Mouse (Mus musculus): Measurements from ENCODE around the gene Dnaaf1. TPM values are rescaled to one million over a fixed set of nuclear protein-coding genes. Genes with fewer than 3 reads are reported as not detected.

Gene Dnaaf1
- polyA plus RNA-seq, 1 experiment from 2014 or later = 0.40 TPM

DNA sequence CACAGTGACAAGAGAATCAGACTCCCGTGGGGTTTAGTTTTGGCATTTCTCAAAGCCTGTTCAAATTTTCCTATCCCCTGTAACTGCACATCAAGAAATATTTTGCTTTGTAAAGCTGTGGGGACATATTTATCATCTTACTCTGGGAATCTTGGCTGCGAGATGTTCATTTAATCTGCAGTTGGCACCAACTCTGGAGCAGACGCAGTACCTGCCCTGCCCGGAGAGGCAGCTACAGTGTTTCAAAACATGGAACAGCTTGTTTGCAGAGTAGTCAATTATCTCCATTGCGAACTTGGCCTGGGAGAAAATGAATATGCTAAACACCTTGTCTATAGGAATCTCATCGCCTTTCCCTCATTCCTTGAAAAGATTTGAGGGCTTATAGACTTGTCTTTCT, 63.2 kb downstream of the Dnaaf1 start:
- H3K36me3 ChIP-seq = no peaks in the 10 kb centered on the region
- H3K4me3 ChIP-seq (replicated peaks) = no peak overlapping the region
- H3K4me1 ChIP-seq = peaks cover 11% of the 10 kb centered on the region; the same call in 1 of the 2 replicates
- H3K4me2 ChIP-seq = no peak overlapping the region
- no peak overlapping the region for H3K9ac ChIP-seq
- H3K27ac ChIP-seq = no peak overlapping the region
- ATAC-seq (ENCODE audit: insufficient read depth, low FRiP score, low read depth) = no peak
- no peaks in the 10 kb centered on the region for H3K9me3 ChIP-seq
- peaks cover 6% of the 10 kb centered on the region; the same call in 1 of the 2 replicates for H3K27me3 ChIP-seq (replicated peaks)
- 71% methylated on average over 6 of the region's 6 CpGs for WGBS

DNA sequence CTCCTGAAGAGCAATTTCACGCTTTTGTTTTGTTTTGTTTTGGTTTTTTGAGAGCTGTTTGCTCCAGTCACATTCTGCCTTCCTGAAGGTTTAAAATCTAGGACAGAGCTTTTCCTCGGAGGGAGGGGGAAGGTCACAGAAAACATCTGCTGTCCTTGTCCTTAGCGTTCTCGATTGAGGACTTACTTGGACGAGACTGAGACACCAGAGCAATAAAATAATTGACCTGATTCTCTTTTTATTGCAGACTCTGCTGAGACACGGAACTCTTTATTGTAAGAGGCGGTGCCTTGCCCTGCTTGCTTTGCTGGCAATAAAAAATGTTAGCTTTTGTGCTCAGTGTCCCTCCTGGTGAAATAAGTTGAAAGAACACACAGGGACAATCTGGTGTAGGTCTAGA, 64.8 kb downstream of the Dnaaf1 start:
- H3K4me2 ChIP-seq = no peak overlapping the region
- H3K4me1 ChIP-seq = peaks cover 11% of the 10 kb centered on the region; the same call in 1 of the 2 replicates
- H3K36me3 ChIP-seq = no peaks in the 10 kb centered on the region
- H3K9ac ChIP-seq = no peak overlapping the region
- H3K4me3 ChIP-seq (replicated peaks) = no peak overlapping the region
- no peak overlapping the region for H3K27ac ChIP-seq
- H3K27me3 ChIP-seq (replicated peaks) = no peaks in the 10 kb centered on the region
- 53% methylated on average over 7 of the region's 7 CpGs for WGBS
- ATAC-seq (ENCODE audit: insufficient read depth, low FRiP score, low read depth) = no peak
- H3K9me3 ChIP-seq = no peaks in the 10 kb centered on the region

DNA sequence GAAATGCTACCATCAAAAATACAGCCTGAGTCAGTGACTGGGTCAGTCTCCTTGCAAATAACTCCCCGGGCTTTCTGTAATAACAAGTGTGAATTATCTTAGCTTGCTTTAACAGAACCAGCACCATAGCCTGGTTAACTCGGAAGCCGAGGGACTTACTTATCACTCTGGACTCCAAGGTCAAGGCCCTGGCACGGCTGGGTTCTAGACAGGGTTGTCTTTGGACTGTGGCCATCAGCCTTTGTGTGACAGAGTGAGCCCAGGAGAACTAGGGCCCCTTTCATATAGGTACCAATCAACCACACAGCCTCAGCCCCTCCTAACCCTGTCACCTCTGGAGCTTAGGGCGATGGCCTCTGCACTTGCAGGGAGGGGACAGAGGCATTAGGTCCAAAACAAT, 66.0 kb downstream of the Dnaaf1 start:
- Histone ChIP-seq H3K36me3 (no peaks in the 10 kb centered on the region), H3K9ac (no peak overlapping the region)
- 68% methylated on average over 5 of the region's 5 CpGs for WGBS

DNA sequence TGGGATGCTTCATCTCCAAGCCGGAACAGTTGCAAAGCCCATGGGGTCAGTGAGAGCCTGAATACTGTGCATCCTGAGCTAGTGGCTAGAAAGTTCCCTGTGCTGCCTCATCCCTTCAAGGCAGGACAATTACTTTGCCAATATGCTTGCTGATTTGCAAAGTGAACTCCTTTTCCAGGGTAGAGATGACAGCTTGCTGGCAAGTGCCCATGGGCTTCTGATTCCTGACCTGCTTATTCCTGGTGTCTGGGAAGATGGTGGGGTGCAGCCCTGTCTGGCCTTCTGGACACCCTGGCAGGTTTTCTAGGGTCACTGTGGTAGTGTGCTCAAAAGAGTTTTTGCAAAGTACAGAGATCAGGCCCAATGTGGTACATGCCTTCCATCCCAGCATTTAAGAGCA, 67.9 kb downstream of the Dnaaf1 start:
- Histone ChIP-seq H3K9me3 (no peaks in the 10 kb centered on the region), H3K36me3 (no peaks in the 10 kb centered on the region), H3K4me3 (replicated peaks) (no peak overlapping the region), H3K4me2 (no peak overlapping the region), H3K27me3 (replicated peaks) (no peaks in the 10 kb centered on the region), H3K4me1 (no peaks in the 10 kb centered on the region), H3K9ac (no peak overlapping the region), H3K27ac (no peak overlapping the region)
- ATAC-seq (ENCODE audit: insufficient read depth, low FRiP score, low read depth) = no peak
- WGBS = 91% methylated on average over 1 of the region's 1 CpGs

More for the DNA sequence above, 66.0 kb downstream of the Dnaaf1 start:
- Histone ChIP-seq H3K9me3 (no peaks in the 10 kb centered on the region), H3K4me1 (0 out of 2 replicates have a peak, but pooled peaks cover 4% of the 10 kb centered on the region), H3K27me3 (replicated peaks) (no peaks in the 10 kb centered on the region), H3K4me3 (replicated peaks) (no peak overlapping the region), H3K4me2 (no peak overlapping the region), H3K27ac (no peak overlapping the region)
- ATAC-seq (ENCODE audit: insufficient read depth, low FRiP score, low read depth) = no peak

DNA sequence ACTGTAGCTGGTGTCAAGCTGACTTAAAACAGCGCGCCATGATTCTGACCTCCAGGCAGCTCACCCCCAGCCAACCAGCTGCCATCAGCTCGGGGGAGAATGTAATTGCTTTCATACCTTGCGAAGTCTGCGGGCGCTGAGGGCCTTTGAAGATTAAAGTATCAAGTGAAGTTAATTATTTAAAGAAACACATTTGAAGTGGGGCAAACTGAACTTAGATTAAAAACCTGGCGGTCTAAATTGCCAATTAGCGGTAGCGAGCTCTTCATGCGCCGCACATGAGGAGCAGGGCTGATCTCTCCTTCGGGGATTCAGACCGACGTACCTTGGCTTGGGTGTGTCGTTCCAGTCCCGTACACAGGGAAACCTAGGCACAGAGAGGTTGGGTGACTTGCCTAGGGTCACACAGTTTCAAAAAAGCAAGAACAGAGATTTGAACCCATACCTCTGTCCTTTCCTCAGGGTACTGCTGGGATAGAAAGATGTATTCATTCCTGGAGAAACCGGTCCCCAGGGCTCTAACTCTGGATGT, 69.5 kb downstream of the Dnaaf1 start:
- WGBS = 83% methylated on average over 17 of the region's 17 CpGs
- H3K27me3 ChIP-seq (replicated peaks) = no peaks in the 10 kb centered on the region
- no peaks in the 10 kb centered on the region for H3K9me3 ChIP-seq
- ATAC-seq (ENCODE audit: insufficient read depth, low FRiP score, low read depth) = no peak
- no peaks in the 10 kb centered on the region for H3K36me3 ChIP-seq
- H3K9ac ChIP-seq = no peak overlapping the region
- no peaks in the 10 kb centered on the region for H3K4me1 ChIP-seq
- no peak overlapping the region for H3K4me3 ChIP-seq (replicated peaks)
- H3K27ac ChIP-seq = no peak overlapping the region
- H3K4me2 ChIP-seq = no peak overlapping the region

DNA sequence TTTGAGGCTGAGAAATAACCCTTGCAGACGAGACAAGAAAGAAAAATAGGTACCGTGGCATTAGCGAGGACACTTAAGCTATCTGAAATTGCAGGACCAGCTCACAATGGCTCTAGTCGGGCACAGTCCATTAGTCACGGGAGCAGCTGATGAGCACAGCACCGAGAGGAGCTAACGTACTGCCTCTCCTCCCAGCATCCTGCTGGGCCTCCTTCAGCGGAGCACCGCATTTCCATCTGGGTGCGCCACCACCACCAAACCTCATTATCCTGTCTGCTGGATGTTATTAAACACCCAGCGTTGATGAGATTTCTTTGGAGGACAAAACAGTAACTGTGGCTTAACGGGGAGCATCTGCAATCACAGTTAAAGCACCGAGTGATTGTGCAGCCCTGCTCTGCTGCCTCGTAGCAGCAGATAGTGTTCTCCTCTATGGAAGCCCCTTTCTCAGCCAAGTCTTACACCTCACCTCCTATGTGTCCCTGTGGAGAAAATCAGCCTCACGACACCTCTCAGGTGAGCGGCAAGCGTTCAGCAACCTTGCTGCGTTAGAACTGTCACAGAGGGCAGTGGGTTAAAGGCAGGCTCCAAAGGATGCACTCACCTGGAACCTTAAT, 70.1 kb downstream of the Dnaaf1 start:
- Histone ChIP-seq H3K4me2 (no peak overlapping the region), H3K27ac (no peak overlapping the region), H3K9me3 (no peaks in the 10 kb centered on the region), H3K36me3 (no peaks in the 10 kb centered on the region), H3K4me3 (replicated peaks) (no peak overlapping the region), H3K9ac (no peak overlapping the region), H3K4me1 (no peaks in the 10 kb centered on the region), H3K27me3 (replicated peaks) (no peaks in the 10 kb centered on the region)
- 71% methylated on average over 18 of the region's 18 CpGs for WGBS
- ATAC-seq (ENCODE audit: insufficient read depth, low FRiP score, low read depth) = no peak

DNA sequence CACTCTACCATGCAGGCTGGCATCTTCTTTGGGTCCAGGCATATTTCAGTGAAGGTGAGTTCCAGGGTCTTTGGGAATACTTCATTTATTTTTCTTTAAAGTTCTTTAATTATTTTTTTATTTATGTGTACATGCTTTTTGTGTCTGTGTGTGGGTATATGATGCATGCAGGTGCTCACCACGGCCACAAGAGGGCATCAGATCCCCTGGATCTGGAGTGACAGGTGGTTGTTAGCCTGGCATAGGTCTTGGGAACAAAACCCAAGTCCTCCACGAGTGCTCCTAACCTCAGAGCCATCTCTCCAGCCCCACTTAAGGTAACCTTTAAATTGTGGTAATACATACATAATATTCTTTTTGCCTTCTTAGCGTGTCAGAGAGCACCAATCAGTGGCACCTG, 71.2 kb downstream of the Dnaaf1 start:
- Histone ChIP-seq H3K27ac (no peak overlapping the region), H3K36me3 (no peaks in the 10 kb centered on the region), H3K9ac (no peak overlapping the region), H3K4me1 (no peaks in the 10 kb centered on the region), H3K4me3 (replicated peaks) (no peak overlapping the region), H3K9me3 (no peaks in the 10 kb centered on the region), H3K4me2 (no peak overlapping the region), H3K27me3 (replicated peaks) (no peaks in the 10 kb centered on the region)
- no peak for ATAC-seq (ENCODE audit: insufficient read depth, low FRiP score, low read depth)
- 69% methylated on average over 3 of the region's 3 CpGs for WGBS

DNA sequence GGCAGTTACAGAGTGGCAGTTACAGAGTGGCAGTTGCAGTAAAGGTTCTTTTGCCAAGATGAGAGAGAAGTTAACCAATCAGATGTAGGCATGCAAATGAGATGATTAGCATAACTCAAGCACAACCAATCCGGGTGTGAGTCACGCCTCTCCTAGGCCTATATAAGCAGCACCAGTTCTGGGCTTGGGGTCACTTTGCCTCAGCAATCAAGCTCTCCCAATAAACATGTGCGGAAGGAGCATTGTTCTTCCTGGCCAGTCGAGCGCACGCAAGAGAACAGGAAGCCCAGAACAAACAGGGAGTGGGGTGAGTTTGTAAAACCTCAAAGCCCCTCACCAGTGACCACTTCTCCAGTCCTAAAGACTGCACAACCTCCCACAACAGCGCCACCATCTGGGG, 71.8 kb downstream of the Dnaaf1 start:
- no peak for ATAC-seq (ENCODE audit: insufficient read depth, low FRiP score, low read depth)
- H3K4me3 ChIP-seq (replicated peaks) = no peak overlapping the region
- H3K27ac ChIP-seq = no peak overlapping the region
- H3K4me1 ChIP-seq = 0 out of 2 replicates have a peak, but pooled peaks cover 2% of the 10 kb centered on the region
- no peaks in the 10 kb centered on the region for H3K9me3 ChIP-seq
- 82% methylated on average over 7 of the region's 7 CpGs for WGBS
- H3K4me2 ChIP-seq = no peak overlapping the region
- no peak overlapping the region for H3K9ac ChIP-seq
- H3K36me3 ChIP-seq = no peaks in the 10 kb centered on the region
- no peaks in the 10 kb centered on the region for H3K27me3 ChIP-seq (replicated peaks)

Other genes starting within 250 kb of the Dnaaf1 start
- gene Hsbp1, start 230.7 kb upstream of the Dnaaf1 start, polyA plus RNA-seq (2015; fragmentation: Nextera tagmentation; extraction: Ambion mirVana) = 282 and 298 TPM in 2 replicates
- gene Mlycd, start 180.4 kb upstream of the Dnaaf1 start, polyA plus RNA-seq (2015; fragmentation: Nextera tagmentation; extraction: Ambion mirVana) = 18.0 and 21.4 TPM in 2 replicates
- 7.5 and 8.0 TPM in 2 replicates for gene Osgin1, start 141.1 kb upstream of the Dnaaf1 start, polyA plus RNA-seq (2015; fragmentation: Nextera tagmentation; extraction: Ambion mirVana)
- gene Necab2, start 128.5 kb upstream of the Dnaaf1 start, polyA plus RNA-seq (2015; fragmentation: Nextera tagmentation; extraction: Ambion mirVana) = 1.3 and 1.9 TPM in 2 replicates
- gene Slc38a8, start 73.5 kb upstream of the Dnaaf1 start, polyA plus RNA-seq (2015; fragmentation: Nextera tagmentation; extraction: Ambion mirVana) = 0.05 TPM in 1 of 2 replicates, not detected in the other
- gene Mbtps1, start 16.5 kb upstream of the Dnaaf1 start, polyA plus RNA-seq (2015; fragmentation: Nextera tagmentation; extraction: Ambion mirVana) = 96.3 and 107 TPM in 2 replicates
- 31.4 and 32.2 TPM in 2 replicates for gene Hsdl1, start 52 bp upstream of the Dnaaf1 start, polyA plus RNA-seq (2015; fragmentation: Nextera tagmentation; extraction: Ambion mirVana)
- 9.7 and 9.8 TPM in 2 replicates for gene Taf1c, start 30.0 kb downstream of the Dnaaf1 start, polyA plus RNA-seq (2015; fragmentation: Nextera tagmentation; extraction: Ambion mirVana)
- gene Adad2, start 37.5 kb downstream of the Dnaaf1 start, polyA plus RNA-seq (2015; fragmentation: Nextera tagmentation; extraction: Ambion mirVana) = 0.09 TPM in 1 of 2 replicates, not detected in the other
- 0.24 and 0.28 TPM in 2 replicates for gene Kcng4, start 60.4 kb downstream of the Dnaaf1 start, polyA plus RNA-seq (2015; fragmentation: Nextera tagmentation; extraction: Ambion mirVana)
- 18.5 and 21.8 TPM in 2 replicates for gene Wfdc1, start 91.1 kb downstream of the Dnaaf1 start, polyA plus RNA-seq (2015; fragmentation: Nextera tagmentation; extraction: Ambion mirVana)
- 5.3 TPM in 2 replicates for gene Atp2c2, start 124.8 kb downstream of the Dnaaf1 start, polyA plus RNA-seq (2015; fragmentation: Nextera tagmentation; extraction: Ambion mirVana)
- 12.9 and 13.8 TPM in 2 replicates for gene Tldc1, start 203.2 kb downstream of the Dnaaf1 start, polyA plus RNA-seq (2015; fragmentation: Nextera tagmentation; extraction: Ambion mirVana)